9 mouse cellular contexts compared by ENCODE assay signal in the genomic region with DNA sequence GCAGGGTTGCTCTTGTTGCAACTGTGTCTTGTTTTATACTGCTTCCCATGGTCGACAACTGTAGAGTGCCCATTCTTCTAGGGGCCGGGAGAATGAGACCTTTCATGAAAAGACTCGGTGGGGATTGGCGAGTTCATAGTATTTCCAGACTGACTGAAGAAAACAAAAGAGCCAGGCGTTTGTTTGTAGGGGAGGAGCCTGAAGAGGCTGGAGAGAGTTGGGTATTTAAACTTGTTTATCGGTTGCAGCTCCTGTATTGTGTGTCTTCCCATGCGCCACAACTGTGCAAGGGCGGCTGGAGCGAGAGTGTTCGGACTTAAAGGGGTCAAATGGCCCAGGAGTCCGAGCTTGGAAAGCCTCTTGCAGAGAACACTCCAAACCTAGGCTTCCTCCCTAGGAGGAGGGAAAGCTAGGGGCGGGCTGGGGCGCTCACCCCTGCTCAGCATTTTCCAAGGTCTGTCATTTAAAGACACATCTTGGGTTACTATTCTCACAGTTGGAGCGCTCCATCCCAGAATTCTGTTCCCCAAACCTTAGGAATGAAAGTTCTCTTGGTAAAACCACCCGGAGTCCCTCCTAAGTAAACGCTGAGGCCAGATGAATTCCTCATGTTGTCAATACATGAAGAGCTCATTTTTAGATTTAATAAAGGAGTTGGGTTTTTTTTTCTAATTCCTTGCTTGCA. TPM values are rescaled to one million over a fixed set of nuclear protein-coding genes. Genes with fewer than 3 reads are reported as not detected.
DNase-seq lines count a peak whose midpoint lies in the region; ATAC-seq and TF ChIP-seq lines count a peak whose summit lies in the region.
"Had no signal": no experiment of that assay in that cellular context is flagged by ENCODE, and none has a peak within 500 bp of the region (broad histone marks: within the 10 kb centered on the region; RNA-seq: fewer than 3 reads in every experiment).

No protein-coding gene starts in this region.

- intact Hi-C loops in left cerebral cortex, adult 2 months (cut with DNase I), result no loop called here

- WGBS in midbrain, embryonic 11.5 days, result 1% methylated on average over 16 of the region's 16 CpGs
- 3% methylated on average over 16 of the region's 16 CpGs for WGBS in midbrain, embryonic 16.5 days
- 3% methylated on average over 16 of the region's 16 CpGs for WGBS in embryonic facial prominence, embryonic 13.5 days
- 7% methylated on average over 16 of the region's 16 CpGs for WGBS in intestine, embryonic 14.5 days
- WGBS in neural tube, embryonic 14.5 days, result 4% methylated on average over 16 of the region's 16 CpGs

- peak overlapping the region; percentile 38 for H3K27ac ChIP-seq in midbrain, embryonic 11.5 days (ENCODE audit: low read depth, low read length)
- H3K27ac ChIP-seq in midbrain, embryonic 16.5 days (ENCODE audit: low read length), result no peak overlapping the region
- no peak overlapping the region for H3K27ac ChIP-seq in embryonic facial prominence, embryonic 13.5 days
- 0 out of 2 replicates have a peak overlapping the region, but pooled peaks have one; percentile 18 for H3K27ac ChIP-seq in intestine, embryonic 14.5 days (ENCODE audit: low read depth)
- H3K27ac ChIP-seq in neural tube, embryonic 14.5 days (ENCODE audit: low read depth, low read length), result no peak overlapping the region; the same call in 1 of the 2 replicates
- H3K27ac ChIP-seq in left cerebral cortex, adult 2 months, result no peak overlapping the region

- peak; percentile 96 for DNase-seq in midbrain, embryonic 11.5 days (ENCODE audit: low spot score, missing footprints)
- peak; percentile 64 for DNase-seq in intestine, embryonic 14.5 days (ENCODE audit: low spot score)
- no peak for DNase-seq in layer of hippocampus, postnatal 14 days (ENCODE audit: low spot score in 2 of 2)
- no peak for DNase-seq in left cerebral cortex, adult 2 months (ENCODE audit: extremely low spot score in 1 of 2, low spot score in 2 of 2)
- DNase-seq: adrenal gland, postnatal 14 days; kidney, adult 11 months had no signal

- ATAC-seq in midbrain, embryonic 11.5 days (ENCODE audit: low FRiP score), result no peak
- no peak for ATAC-seq in midbrain, embryonic 16.5 days
- no peak for ATAC-seq in embryonic facial prominence, embryonic 13.5 days (ENCODE audit: insufficient number of reproducible peaks, insufficient read depth, low FRiP score, low TSS enrichment, low read depth)
- no peak for ATAC-seq in intestine, embryonic 14.5 days (replicated peaks; ENCODE audit: low FRiP score, low TSS enrichment, low read depth)
- ATAC-seq in neural tube, embryonic 14.5 days (ENCODE audit: low read depth), result no peak

- peak overlapping the region; percentile 57 for H3K9ac ChIP-seq in midbrain, embryonic 11.5 days (ENCODE audit: low read length)
- H3K9ac ChIP-seq in midbrain, embryonic 16.5 days (ENCODE audit: low read depth, low read length), result no peak overlapping the region
- peak overlapping the region; percentile 64 for H3K9ac ChIP-seq in embryonic facial prominence, embryonic 13.5 days
- peak overlapping the region; percentile 38 for H3K9ac ChIP-seq in intestine, embryonic 14.5 days (ENCODE audit: low read length)
- H3K9ac ChIP-seq in neural tube, embryonic 14.5 days (replicated peaks; ENCODE audit: low read depth, low read length), result no peak overlapping the region

- H3K4me1 ChIP-seq in midbrain, embryonic 11.5 days (ENCODE audit: control insufficient read depth, insufficient read depth, low read length), result peaks cover 8% of the 10 kb centered on the region
- peaks cover 10% of the 10 kb centered on the region for H3K4me1 ChIP-seq in midbrain, embryonic 16.5 days (ENCODE audit: control insufficient read depth, insufficient read depth, low read length)
- H3K4me1 ChIP-seq in embryonic facial prominence, embryonic 13.5 days, result peaks cover 6% of the 10 kb centered on the region
- H3K4me1 ChIP-seq in intestine, embryonic 14.5 days (replicated peaks; ENCODE audit: control insufficient read depth, insufficient read depth, low read length), result no peaks in the 10 kb centered on the region; the same call in 1 of the 2 replicates
- H3K4me1 ChIP-seq in neural tube, embryonic 14.5 days (ENCODE audit: control insufficient read depth, insufficient read depth, low read length), result 0 out of 2 replicates have a peak, but pooled peaks cover 5% of the 10 kb centered on the region

- H3K4me2 ChIP-seq in midbrain, embryonic 11.5 days, result peak overlapping the region; percentile 43
- no peak overlapping the region for H3K4me2 ChIP-seq in midbrain, embryonic 16.5 days (ENCODE audit: low read length)
- H3K4me2 ChIP-seq in embryonic facial prominence, embryonic 13.5 days, result peak overlapping the region; percentile 62
- H3K4me2 ChIP-seq in intestine, embryonic 14.5 days (ENCODE audit: low read length), result peak overlapping the region; percentile 51
- peak overlapping the region; percentile 29; the same call in 1 of the 2 replicates for H3K4me2 ChIP-seq in neural tube, embryonic 14.5 days (ENCODE audit: low read depth, low read length)

- no peaks in the 10 kb centered on the region for H3K27me3 ChIP-seq in midbrain, embryonic 11.5 days (ENCODE audit: control insufficient read depth, insufficient read depth, low read length)
- H3K27me3 ChIP-seq in midbrain, embryonic 16.5 days (ENCODE audit: control insufficient read depth, insufficient read depth, low read depth, low read length), result peaks cover 2% of the 10 kb centered on the region; the same call in 1 of the 2 replicates
- H3K27me3 ChIP-seq in embryonic facial prominence, embryonic 13.5 days, result no peaks in the 10 kb centered on the region
- H3K27me3 ChIP-seq in intestine, embryonic 14.5 days (replicated peaks; ENCODE audit: control insufficient read depth, insufficient read depth, low read length), result no peaks in the 10 kb centered on the region
- H3K27me3 ChIP-seq in neural tube, embryonic 14.5 days (ENCODE audit: control insufficient read depth, insufficient read depth, low read length), result no peaks in the 10 kb centered on the region

- no peak for TF ChIP-seq CTCF in left cerebral cortex, adult 2 months (IDR thresholded peaks at IDR 0.05)

- H3K4me3 ChIP-seq in midbrain, embryonic 11.5 days (ENCODE audit: low read depth, low read length), result peak overlapping the region; percentile 27
- no peak overlapping the region for H3K4me3 ChIP-seq in midbrain, embryonic 16.5 days (ENCODE audit: low read depth, low read length)
- H3K4me3 ChIP-seq in embryonic facial prominence, embryonic 13.5 days, result peak overlapping the region; percentile 32
- peak overlapping the region; percentile 28 for H3K4me3 ChIP-seq in intestine, embryonic 14.5 days (ENCODE audit: low read depth, low read length)
- H3K4me3 ChIP-seq in neural tube, embryonic 14.5 days (ENCODE audit: low read depth, low read length), result no peak overlapping the region
- no peak overlapping the region for H3K4me3 ChIP-seq in left cerebral cortex, adult 2 months

- no peaks in the 10 kb centered on the region for H3K36me3 ChIP-seq in midbrain, embryonic 11.5 days (ENCODE audit: control insufficient read depth, insufficient read depth, low read length)
- no peaks in the 10 kb centered on the region for H3K36me3 ChIP-seq in midbrain, embryonic 16.5 days (ENCODE audit: control insufficient read depth, insufficient read depth, low read length)
- no peaks in the 10 kb centered on the region for H3K36me3 ChIP-seq in embryonic facial prominence, embryonic 13.5 days
- H3K36me3 ChIP-seq in intestine, embryonic 14.5 days (ENCODE audit: control insufficient read depth, insufficient read depth, low read length), result no peaks in the 10 kb centered on the region
- no peaks in the 10 kb centered on the region for H3K36me3 ChIP-seq in neural tube, embryonic 14.5 days (ENCODE audit: control insufficient read depth, insufficient read depth, low read length)

- no peaks in the 10 kb centered on the region for H3K9me3 ChIP-seq in midbrain, embryonic 11.5 days (ENCODE audit: control insufficient read depth, low read length)
- no peaks in the 10 kb centered on the region for H3K9me3 ChIP-seq in midbrain, embryonic 16.5 days (replicated peaks; ENCODE audit: control insufficient read depth, low read length, poor library complexity, severe bottlenecking)
- no peaks in the 10 kb centered on the region for H3K9me3 ChIP-seq in embryonic facial prominence, embryonic 13.5 days
- H3K9me3 ChIP-seq in intestine, embryonic 14.5 days (ENCODE audit: control insufficient read depth, low read length), result no peaks in the 10 kb centered on the region
- no peaks in the 10 kb centered on the region for H3K9me3 ChIP-seq in neural tube, embryonic 14.5 days (ENCODE audit: control insufficient read depth, low read length)

RNA-seq across cellular contexts. Expression of a gene that starts 5.3 kb away (rescaled TPM):
- polyA plus RNA-seq in midbrain, embryonic 11.5 days (2014; fragmentation: Nextera tagmentation; extraction: Ambion mirVana), result 145 and 155 TPM in 2 replicates
- 17.1 and 24.0 TPM in 2 replicates for polyA plus RNA-seq in midbrain, embryonic 16.5 days (2015; fragmentation: Nextera tagmentation; extraction: Ambion mirVana)
- polyA plus RNA-seq in embryonic facial prominence, embryonic 13.5 days (2015; fragmentation: Nextera tagmentation; extraction: Ambion mirVana), result 69.9 and 75.5 TPM in 2 replicates
- polyA plus RNA-seq in intestine, embryonic 14.5 days (2014; fragmentation: Nextera tagmentation; extraction: Ambion mirVana), result 105 and 111 TPM in 2 replicates
- polyA plus RNA-seq in neural tube, embryonic 14.5 days (2014; fragmentation: Nextera tagmentation; extraction: Ambion mirVana), result 26.9 and 34.7 TPM in 2 replicates
- total RNA-seq in layer of hippocampus, postnatal 14 days (2021), result under 1 TPM; 0.24 to 0.35 TPM
- total RNA-seq in left cerebral cortex, adult 2 months (2021), result under 1 TPM in 1 of 2 experiments, not detected in 1; 0.35 TPM

RNA-seq across cellular contexts. Expression of a gene that starts 43.8 kb away (rescaled TPM):
- polyA plus RNA-seq in midbrain, embryonic 11.5 days (2014; fragmentation: Nextera tagmentation; extraction: Ambion mirVana), result 57.6 and 61.2 TPM in 2 replicates
- 105 and 141 TPM in 2 replicates for polyA plus RNA-seq in midbrain, embryonic 16.5 days (2015; fragmentation: Nextera tagmentation; extraction: Ambion mirVana)
- polyA plus RNA-seq in embryonic facial prominence, embryonic 13.5 days (2015; fragmentation: Nextera tagmentation; extraction: Ambion mirVana), result 136 and 143 TPM in 2 replicates
- 45.6 and 45.9 TPM in 2 replicates for polyA plus RNA-seq in intestine, embryonic 14.5 days (2014; fragmentation: Nextera tagmentation; extraction: Ambion mirVana)
- polyA plus RNA-seq in neural tube, embryonic 14.5 days (2014; fragmentation: Nextera tagmentation; extraction: Ambion mirVana), result 50.6 and 64.2 TPM in 2 replicates
- total RNA-seq in layer of hippocampus, postnatal 14 days (2021), result 10 to 100 TPM; 76.0 to 85.7 TPM
- 10 to 100 TPM; 75.5 to 90.0 TPM for total RNA-seq in left cerebral cortex, adult 2 months (2021)

Comparison
In these comparisons a context has a peak if more than half of its experiments do, and no peak if none do; other contexts are left out.
1. H3K27ac ChIP-seq: peak in midbrain, embryonic 11.5 days (single experiment) and intestine, embryonic 14.5 days (single experiment); none in midbrain, embryonic 16.5 days (single experiment), embryonic facial prominence, embryonic 13.5 days (single experiment), neural tube, embryonic 14.5 days (single experiment) and left cerebral cortex, adult 2 months (single experiment).
2. H3K4me3 ChIP-seq: peak in midbrain, embryonic 11.5 days (single experiment), embryonic facial prominence, embryonic 13.5 days (single experiment) and intestine, embryonic 14.5 days (single experiment); none in midbrain, embryonic 16.5 days (single experiment), neural tube, embryonic 14.5 days (single experiment) and left cerebral cortex, adult 2 months (single experiment).
3. H3K9ac ChIP-seq: peak in midbrain, embryonic 11.5 days (single experiment), embryonic facial prominence, embryonic 13.5 days (single experiment) and intestine, embryonic 14.5 days (single experiment); none in midbrain, embryonic 16.5 days (single experiment) and neural tube, embryonic 14.5 days (single experiment).
4. DNase-seq: peak in midbrain, embryonic 11.5 days (single experiment) and intestine, embryonic 14.5 days (single experiment); none in layer of hippocampus, postnatal 14 days (0 of 2) and left cerebral cortex, adult 2 months (0 of 2).